Mouse (Mus musculus) bone marrow macrophage, adult 2 months (primary cell): ENCODE data around the gene 9430097D07Rik.

Experiments used
- CTCF ChIP-seq: IDR thresholded peaks from 2 replicates; pipeline ENCODE4 v1.5.1; 2012; ENCODE audit warnings: low read depth, mild to moderate bottlenecking, low read length, moderate library complexity
- POLR2A ChIP-seq: IDR thresholded peaks from 2 replicates; pipeline ENCODE4 v1.6.1; 2012; ENCODE audit warnings: mild to moderate bottlenecking, low read depth, low read length, borderline replicate concordance

DNA sequence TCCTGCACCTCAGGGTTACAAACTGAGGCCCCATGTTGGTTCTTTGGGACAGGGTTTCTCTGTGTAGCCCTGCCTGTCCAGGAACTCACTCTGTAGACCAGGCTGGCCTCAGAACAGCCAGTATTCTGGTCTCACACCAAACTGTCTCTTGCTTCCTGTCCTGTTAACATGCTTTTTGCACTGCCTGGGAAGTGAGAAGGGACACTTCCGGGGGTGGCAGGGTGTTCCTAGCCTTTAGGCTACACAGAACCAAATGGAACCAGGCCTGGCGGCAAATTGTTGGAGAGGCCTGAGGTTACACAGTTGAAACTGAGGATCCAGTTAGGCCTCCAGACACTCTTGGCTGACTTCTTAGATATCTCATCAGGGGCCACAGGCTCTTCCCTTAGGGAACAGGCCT lies 42.3 kb downstream of the 9430097D07Rik start:
- TF ChIP-seq POLR2A (no peak), CTCF (no peak)
